ENCODE assay signal across 26 mouse cellular contexts in genomic region chr15:27726228-27726627, GRCm38 (mm10). TPM values are rescaled to one million over a fixed set of nuclear protein-coding genes. Genes with fewer than 3 reads are reported as not detected.
A peak's percentile ranks its signal among the peaks of the same experiment; 100 is the strongest.
DNase-seq lines count a peak whose midpoint lies in the region; ATAC-seq and TF ChIP-seq lines count a peak whose summit lies in the region.
"Had no signal": no experiment of that assay in that cellular context is flagged by ENCODE, and none has a peak within 500 bp of the region (broad histone marks: within the 10 kb centered on the region; RNA-seq: fewer than 3 reads in every experiment).

No protein-coding gene starts in this region.

- TF ChIP-seq POLR2A in bone marrow macrophage, adult 2 months (IDR thresholded peaks at IDR 0.05; ENCODE audit: borderline replicate concordance, low read depth, low read length) = no peak

- no peak for TF ChIP-seq CTCF in layer of hippocampus, adult 2 months (conservative IDR thresholded peaks at IDR 0.05)
- TF ChIP-seq CTCF in bone marrow macrophage, adult 2 months (IDR thresholded peaks at IDR 0.05; ENCODE audit: low read depth, low read length) = no peak

- no peak overlapping the region for H3K4me2 ChIP-seq in liver, embryonic 11.5 days
- H3K4me2 ChIP-seq: embryonic facial prominence, embryonic 15.5 days; forebrain, embryonic 15.5 days; hindbrain, embryonic 15.5 days; limb, embryonic 12.5 days; liver, embryonic 13.5 days had no signal

- H3K36me3 ChIP-seq in liver, embryonic 11.5 days (ENCODE audit: control insufficient read depth, insufficient read depth, low read length) = no peaks in the 10 kb centered on the region
- H3K36me3 ChIP-seq: forebrain, embryonic 15.5 days; hindbrain, embryonic 15.5 days; liver, embryonic 13.5 days had no signal

- H3K9me3 ChIP-seq in liver, embryonic 11.5 days (ENCODE audit: control insufficient read depth, low read length) = no peaks in the 10 kb centered on the region
- H3K9me3 ChIP-seq: embryonic facial prominence, embryonic 15.5 days; forebrain, embryonic 15.5 days; heart, embryonic 10.5 days; hindbrain, embryonic 15.5 days; liver, embryonic 13.5 days; midbrain, embryonic 10.5 days had no signal

- H3K4me1 ChIP-seq in bone marrow macrophage, adult 2 months (ENCODE audit: control insufficient read depth, insufficient read depth, low read length) = peaks cover 32% of the 10 kb centered on the region
- peaks cover 14% of the 10 kb centered on the region for H3K4me1 ChIP-seq in liver, embryonic 11.5 days (replicated peaks; ENCODE audit: control insufficient read depth, insufficient read depth, low read length)
- H3K4me1 ChIP-seq: embryonic facial prominence, embryonic 15.5 days; forebrain, embryonic 15.5 days; hindbrain, embryonic 15.5 days had no signal

- no peak for DNase-seq in layer of hippocampus, adult 2 months (ENCODE audit: low spot score in 2 of 2)
- DNase-seq in layer of hippocampus, adult 18-20 months (ENCODE audit: low spot score in 2 of 2) = no peak
- peak; percentile 56 for DNase-seq in CD4-positive, CD25-positive, alpha-beta regulatory T cell, adult 2 months (ENCODE audit: low read depth, low spot score)
- DNase-seq in liver, embryonic 11.5 days (ENCODE audit: low spot score) = no peak
- no peak for DNase-seq in kidney, adult 9 months
- no peak for DNase-seq in lung, postnatal 4 days
- DNase-seq: adrenal gland, postnatal 25 days; cerebellum, adult 9-11 months; gastrocnemius, postnatal 25 days; liver, embryonic 13.5 days; lung, adult 2 months; lung, postnatal 14 days; right cerebral cortex, adult 18-20 months; right cerebral cortex, postnatal 4 days had no signal

- H3K9ac ChIP-seq in liver, embryonic 11.5 days (ENCODE audit: low read depth, low read length) = no peak overlapping the region
- H3K9ac ChIP-seq: embryonic facial prominence, embryonic 15.5 days; forebrain, embryonic 15.5 days; hindbrain, embryonic 15.5 days; limb, embryonic 12.5 days; liver, embryonic 13.5 days had no signal

- H3K4me3 ChIP-seq in layer of hippocampus, adult 2 months = no peak overlapping the region
- no peak overlapping the region for H3K4me3 ChIP-seq in bone marrow macrophage, adult 2 months (ENCODE audit: insufficient read depth, low read length)
- no peak overlapping the region for H3K4me3 ChIP-seq in liver, embryonic 11.5 days (ENCODE audit: low read depth, low read length)
- H3K4me3 ChIP-seq: embryonic facial prominence, embryonic 15.5 days; forebrain, embryonic 15.5 days; heart, embryonic 10.5 days; hindbrain, embryonic 15.5 days; limb, embryonic 12.5 days; liver, embryonic 13.5 days; midbrain, embryonic 10.5 days; myocyte had no signal

- no peaks in the 10 kb centered on the region for H3K27me3 ChIP-seq in liver, embryonic 11.5 days (replicated peaks; ENCODE audit: control insufficient read depth, insufficient read depth, low read length)
- H3K27me3 ChIP-seq: embryonic facial prominence, embryonic 15.5 days; forebrain, embryonic 15.5 days; hindbrain, embryonic 15.5 days; limb, embryonic 12.5 days; liver, embryonic 13.5 days had no signal

- peak overlapping the region; percentile 28 for H3K27ac ChIP-seq in layer of hippocampus, adult 2 months
- peak overlapping the region; percentile 97 for H3K27ac ChIP-seq in bone marrow macrophage, adult 2 months (ENCODE audit: insufficient read depth, low read depth, low read length)
- H3K27ac ChIP-seq in liver, embryonic 11.5 days (ENCODE audit: low read depth, low read length) = no peak overlapping the region
- H3K27ac ChIP-seq: embryonic facial prominence, embryonic 15.5 days; forebrain, embryonic 15.5 days; heart, embryonic 10.5 days; hindbrain, embryonic 15.5 days; kidney, postnatal 0 days; limb, embryonic 12.5 days; liver, embryonic 13.5 days; midbrain, embryonic 10.5 days had no signal

- ATAC-seq in megakaryocyte, adult 5-6 weeks (ENCODE audit: poor library complexity, severe bottlenecking) = peak; percentile 49
- ATAC-seq in liver, embryonic 11.5 days (replicated peaks; ENCODE audit: low FRiP score) = no peak
- ATAC-seq: forebrain, embryonic 15.5 days; intestine, embryonic 16.5 days; midbrain, embryonic 16.5 days had no signal

- 58% methylated on average over 6 of the region's 6 CpGs for WGBS in liver, embryonic 11.5 days

RNA-seq across cellular contexts. Expression of gene Otulinl, which starts 44.8 kb away (rescaled TPM):
- total RNA-seq in layer of hippocampus, adult 2 months (2021) = 10 to 100 TPM; 27.6 to 31.8 TPM
- 10 to 100 TPM; 27.8 to 29.1 TPM for total RNA-seq in layer of hippocampus, adult 18-20 months (2021)
- 256 and 264 TPM in 2 replicates for polyA plus RNA-seq in bone marrow macrophage, adult 2 months (2012; ENCODE audit: insufficient read depth, insufficient read length, missing spikeins)
- total RNA-seq in megakaryocyte, adult 5-6 weeks (2015) = 215 and 219 TPM in 2 replicates
- total RNA-seq in megakaryocyte, adult 5-6 weeks (2017) = 83.1 and 85.6 TPM in 2 replicates
- 13.4 and 14.7 TPM in 2 replicates for polyA plus RNA-seq in liver, embryonic 11.5 days (2014; fragmentation: Nextera tagmentation; extraction: Ambion mirVana)
